Mouse (Mus musculus) thymus, postnatal 36 days (tissue): ENCODE data around the gene Myo9b.
A peak's percentile ranks its signal among the peaks of the same experiment; 100 is the strongest.
"Not testable (repeated sequence)": the region's sequence is repeated elsewhere in the genome, so short reads cannot be mapped to it uniquely, and the experiment has no call there.

ENCODE experiments used
- DNase-seq, 2 experiments: peaks; one replicate each; pipeline ENCODE4 v3.0.0; 2022; ENCODE audit warnings: mixed read lengths in 2 of 2

Myo9b gene

DNA sequence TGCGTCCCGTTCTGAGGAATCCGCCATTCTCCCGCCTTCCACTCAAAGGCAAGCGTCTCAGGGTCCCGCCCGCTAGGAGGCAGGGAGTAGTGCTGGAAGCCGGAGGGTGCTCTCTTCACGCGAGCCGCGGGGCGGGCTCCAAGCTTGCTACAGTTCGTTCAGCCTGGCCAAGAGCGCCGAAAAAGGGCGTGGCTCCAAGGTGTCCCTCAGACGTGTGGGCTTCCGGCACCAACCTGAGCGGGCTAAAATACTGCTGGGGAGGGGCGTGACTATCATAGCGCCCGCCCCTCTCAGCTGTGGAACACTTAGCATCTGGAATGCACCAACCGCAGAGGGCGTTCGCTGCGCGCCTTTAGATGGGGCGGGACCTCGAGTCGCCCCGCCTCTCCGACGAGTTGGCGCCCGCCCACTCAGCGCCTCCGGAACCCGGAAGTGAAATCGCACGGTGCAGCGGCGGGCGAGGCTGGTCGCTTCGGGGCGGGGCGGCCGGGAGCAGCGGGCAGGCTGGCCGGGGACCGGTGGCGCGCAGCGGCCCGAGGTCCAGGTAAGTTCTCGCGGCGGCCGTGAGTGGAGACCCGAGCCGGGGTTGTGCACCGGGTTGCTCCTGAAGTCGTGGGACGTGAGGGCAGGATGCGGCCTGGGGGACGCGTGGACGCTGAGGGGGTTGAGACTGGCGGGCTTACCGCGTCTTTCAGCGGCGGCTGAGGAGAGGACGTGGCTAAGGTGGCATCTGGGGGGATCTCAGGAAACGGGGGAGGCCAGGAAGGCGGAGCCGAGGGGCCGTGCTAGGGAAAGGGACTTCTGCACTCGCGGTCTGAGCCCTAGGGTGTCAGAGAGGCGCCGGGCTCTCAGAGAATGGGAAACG is at the start of gene Myo9b, which contains the start of gene Haus8:
TSS of gene Myo9b (plus strand) at position 429 of the 865 bp plus-strand sequence.
TSS of gene Haus8 (minus strand) at position 649 of the 865 bp plus-strand sequence.
- peak; percentile 99 for DNase-seq

GRCm38 (mm10) chr8:71224560-71224959 is 48.0 kb upstream of the Myo9b start:
- DNase-seq: no peak

DNA sequence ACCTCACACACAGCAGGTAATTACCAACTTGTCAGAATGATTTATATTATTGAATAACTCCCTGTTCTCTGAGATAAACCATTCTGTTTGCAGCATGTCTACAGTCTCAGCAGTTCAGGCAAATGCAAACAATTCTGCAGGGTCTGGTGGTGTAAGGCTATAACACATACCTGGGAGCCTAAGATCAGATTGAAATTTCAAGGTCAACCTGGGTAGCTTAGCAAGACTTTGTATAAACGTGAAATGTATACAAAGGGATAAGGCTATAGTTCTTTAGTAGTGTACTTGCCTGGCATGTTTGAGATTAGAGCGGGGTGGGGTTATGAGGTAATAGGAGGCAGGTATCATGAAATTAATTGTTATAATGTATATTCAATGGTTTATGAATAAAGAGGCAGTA is 29.8 kb upstream of the Myo9b start:
- DNase-seq: no peak

GRCm38 (mm10) chr8:71248203-71248602 is 24.3 kb upstream of the Myo9b start:
- no peak for DNase-seq

GRCm38 (mm10) chr8:71256545-71257232 is 15.8 kb upstream of the Myo9b start:
- no peak for DNase-seq

- DNase-seq: no peak
These were observed 11.3 kb upstream of the Myo9b start for GRCm38 (mm10) chr8:71261234-71261633.

- no peak for DNase-seq
These were observed 4.8 kb upstream of the Myo9b start for GRCm38 (mm10) chr8:71267690-71268089.

DNA sequence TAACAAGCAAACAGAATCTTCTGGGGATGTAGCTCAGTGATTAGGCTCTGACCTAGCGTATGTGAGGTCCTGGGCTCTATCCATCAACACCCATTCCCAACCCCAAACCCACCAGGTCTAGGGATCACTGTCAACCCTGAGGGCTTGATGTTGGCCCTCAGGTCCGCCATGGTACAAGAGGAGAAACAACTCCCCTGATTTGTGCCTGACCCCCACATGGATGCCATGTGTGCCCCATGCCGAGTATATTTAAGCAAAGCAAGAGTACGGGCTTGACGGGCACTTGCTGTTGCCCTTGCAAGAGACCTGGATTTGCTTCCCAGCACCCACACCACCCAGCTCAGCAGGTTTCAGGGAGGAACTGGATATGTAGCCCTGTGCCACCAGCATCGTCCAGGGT is 4.2 kb upstream of the Myo9b start:
- DNase-seq: not testable (repeated sequence)

DNA sequence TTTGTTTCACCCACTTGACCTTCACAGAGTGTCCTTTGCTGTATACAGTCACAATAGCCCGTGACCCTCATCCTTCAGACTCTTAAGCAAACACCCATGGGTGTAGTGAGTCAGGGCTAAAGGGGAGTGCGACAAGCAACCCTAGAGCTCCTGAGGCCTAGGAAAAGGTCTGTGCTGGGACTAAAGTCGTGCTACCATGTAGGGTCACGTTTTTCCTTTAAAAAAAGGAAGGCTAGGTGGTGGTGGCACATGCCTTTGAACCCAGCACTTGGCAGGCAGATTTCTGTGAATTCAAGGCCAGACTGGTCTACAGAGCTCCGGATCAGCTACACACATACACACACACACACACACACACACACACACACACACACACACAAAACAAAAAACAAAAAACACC is 884 bp upstream of the Myo9b start:
- no peak for DNase-seq

GRCm38 (mm10) chr8:71273151-71273510 is 617 bp downstream of the Myo9b start:
- DNase-seq: peak; percentile 67 to 75

DNA sequence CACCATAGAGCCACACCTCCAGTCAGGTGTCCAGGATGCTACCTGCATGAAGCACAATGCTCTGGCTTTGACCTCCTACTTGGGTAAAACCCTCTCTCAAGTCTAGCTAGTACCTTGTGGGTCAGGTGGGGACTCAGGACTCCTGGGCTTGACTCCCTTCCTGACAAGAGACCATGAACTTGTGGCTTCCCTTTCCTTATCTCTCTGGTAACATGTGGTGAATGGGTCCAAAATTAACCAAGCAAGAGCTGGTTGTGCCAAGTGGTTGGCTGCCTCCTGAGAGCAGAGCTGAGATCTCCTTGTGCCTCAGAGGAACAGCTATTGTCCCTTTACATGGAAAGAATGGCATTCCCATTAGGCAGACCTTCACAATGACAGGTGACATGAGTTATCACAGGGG is 2.0 kb downstream of the Myo9b start:
- no peak for DNase-seq

DNA sequence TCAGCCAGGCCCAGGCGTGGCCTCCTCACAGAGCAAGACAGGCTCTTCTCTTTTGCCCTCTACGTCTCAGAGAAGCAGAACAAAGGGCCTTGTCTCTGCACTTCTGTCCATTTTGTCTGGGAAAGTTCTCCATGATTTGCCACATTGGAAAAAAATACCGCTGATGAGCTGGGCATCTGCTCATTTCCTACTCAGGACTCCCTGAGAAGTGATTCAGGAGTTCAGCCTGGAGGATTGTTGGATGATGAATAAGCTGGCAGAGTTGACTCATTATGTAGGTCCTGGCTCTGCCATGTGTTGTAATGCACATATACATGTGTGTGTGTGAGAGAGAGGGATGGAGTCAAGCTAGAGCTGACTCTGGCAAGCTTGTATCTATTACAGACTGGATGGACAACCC is 3.7 kb downstream of the Myo9b start:
- no peak for DNase-seq

- not testable (repeated sequence) for DNase-seq
These were observed 6.9 kb downstream of the Myo9b start for GRCm38 (mm10) chr8:71279409-71279808.

GRCm38 (mm10) chr8:71281731-71282130 is 9.2 kb downstream of the Myo9b start:
- not testable (repeated sequence) for DNase-seq

GRCm38 (mm10) chr8:71282621-71283020 is 10.1 kb downstream of the Myo9b start:
- DNase-seq: no peak

DNA sequence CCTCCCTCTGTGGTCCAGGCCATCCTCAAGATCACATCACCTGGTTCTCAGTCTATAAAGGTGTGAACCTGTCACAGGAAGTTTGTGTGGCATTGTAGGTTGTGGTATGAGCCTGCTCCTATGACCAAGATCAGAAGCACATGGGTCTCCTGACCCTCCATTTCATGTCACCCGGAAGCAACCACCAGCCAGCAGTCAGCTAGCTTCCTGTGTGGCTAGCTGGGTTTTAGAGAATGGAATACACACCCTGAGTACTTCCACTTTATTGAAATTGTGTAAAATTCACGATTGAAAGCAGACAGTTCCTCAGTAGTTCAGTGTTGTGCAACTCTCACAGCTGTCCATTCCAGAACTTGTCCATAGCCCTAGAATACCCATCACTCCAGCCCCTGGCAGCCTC is 13.7 kb downstream of the Myo9b start:
- not testable (repeated sequence) for DNase-seq

- no peak for DNase-seq
These were observed 16.0 kb downstream of the Myo9b start for GRCm38 (mm10) chr8:71288441-71288949.

DNA sequence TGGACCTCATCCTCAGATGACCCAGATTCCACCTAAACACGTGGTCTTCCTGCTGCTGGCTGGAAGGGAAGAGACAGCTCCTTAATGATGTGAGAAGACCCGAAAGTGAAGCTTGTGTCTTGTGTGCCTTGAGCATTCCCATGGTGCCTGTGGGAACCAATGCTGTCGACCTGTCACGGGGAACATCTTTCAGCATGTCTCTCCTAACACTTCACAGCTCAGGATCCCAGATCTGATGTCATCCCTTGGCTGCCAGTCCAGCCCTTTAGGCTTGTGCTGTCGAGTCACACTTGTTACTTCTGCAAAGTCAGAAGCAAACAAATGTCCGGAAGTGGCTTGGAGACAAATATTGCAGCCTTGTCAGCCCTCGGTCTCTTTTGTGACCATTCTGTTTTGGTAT is 16.6 kb downstream of the Myo9b start:
- no peak for DNase-seq

DNA sequence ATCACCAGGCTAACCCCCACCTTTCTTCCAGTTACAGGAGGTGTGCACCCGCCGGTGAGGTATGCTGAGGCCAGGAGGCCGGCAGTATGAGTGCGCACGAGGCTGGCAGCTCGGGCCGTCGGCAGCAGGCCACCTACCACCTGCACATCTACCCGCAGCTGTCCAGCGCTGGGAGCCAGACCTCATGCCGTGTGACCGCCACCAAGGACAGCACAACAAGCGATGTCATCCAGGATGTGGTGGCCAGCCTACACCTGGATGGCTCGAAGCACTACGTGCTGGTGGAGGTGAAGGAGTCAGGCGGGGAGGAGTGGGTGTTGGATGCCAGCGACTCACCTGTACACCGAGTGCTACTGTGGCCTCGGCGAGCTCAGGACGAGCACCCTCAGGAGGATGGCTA is 17.7 kb downstream of the Myo9b start:
- DNase-seq: no peak

DNA sequence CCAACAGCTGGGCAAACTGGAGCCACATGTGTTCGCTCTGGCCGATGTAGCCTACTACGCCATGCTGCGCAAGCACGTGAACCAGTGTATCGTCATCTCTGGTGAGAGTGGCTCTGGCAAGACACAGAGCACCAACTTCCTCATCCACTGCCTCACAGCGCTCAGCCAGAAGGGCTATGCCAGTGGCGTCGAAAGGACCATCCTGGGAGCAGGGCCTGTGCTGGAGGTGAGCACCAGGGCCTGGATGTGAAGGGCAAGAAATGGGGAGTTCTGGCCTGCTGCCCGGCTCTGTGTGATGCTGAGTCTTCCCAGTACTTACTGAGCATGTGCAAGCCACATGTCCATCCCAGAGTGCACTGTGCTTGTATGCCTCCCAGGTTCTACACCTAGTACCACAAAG is 18.4 kb downstream of the Myo9b start:
- no peak for DNase-seq

DNA sequence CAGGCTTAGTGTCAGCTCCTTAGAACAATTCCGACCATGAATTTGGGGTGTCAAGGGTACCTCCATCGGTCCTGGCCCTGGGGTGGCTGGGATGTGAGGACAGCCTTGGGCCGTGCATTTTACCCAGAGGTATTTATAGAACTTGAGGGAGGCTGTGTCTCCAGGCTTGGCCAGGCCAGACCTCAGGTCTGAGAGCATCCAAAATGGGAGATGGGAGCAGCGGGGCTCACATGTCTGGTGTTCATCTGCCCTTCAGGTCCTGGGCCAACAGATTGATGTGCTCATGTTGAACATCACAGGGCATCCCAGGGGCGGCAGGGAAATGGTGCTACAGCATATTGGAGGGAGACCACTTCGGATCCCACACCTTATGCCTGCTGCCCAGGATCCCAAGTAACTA is 18.8 kb downstream of the Myo9b start:
- no peak for DNase-seq

GRCm38 (mm10) chr8:71293930-71294329 is 21.4 kb downstream of the Myo9b start:
- not testable (repeated sequence) for DNase-seq

DNA sequence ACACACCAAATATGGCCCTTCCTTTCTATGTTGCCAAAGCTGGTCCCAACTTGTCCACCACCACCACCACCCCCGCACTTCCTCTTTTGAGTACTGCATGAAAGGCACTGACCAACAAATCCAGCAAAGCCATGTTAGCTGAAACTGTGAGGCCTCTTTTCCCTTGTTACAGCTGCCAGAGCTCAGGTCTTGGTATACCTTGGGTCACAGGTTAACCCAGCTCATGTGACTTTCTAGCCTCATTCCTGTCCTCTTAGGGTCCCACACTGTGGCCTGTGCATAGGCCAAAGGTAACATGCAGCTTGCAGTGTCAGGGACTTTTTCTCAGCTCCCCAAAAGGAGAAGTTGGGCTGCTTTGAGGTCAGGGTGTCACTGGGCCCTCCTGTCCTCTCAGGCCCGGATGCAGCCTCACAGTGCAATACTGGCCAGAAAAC is 23.7 kb downstream of the Myo9b start:
- no peak for DNase-seq

GRCm38 (mm10) chr8:71296784-71297183 is 24.3 kb downstream of the Myo9b start:
- no peak for DNase-seq
